Mouse (Mus musculus) stomach, embryonic 14.5 days (tissue): ENCODE data around the gene Ninl. TPM values are rescaled to one million over a fixed set of nuclear protein-coding genes. Genes with fewer than 3 reads are reported as not detected.

ENCODE experiments used
- polyA plus RNA-seq: library from polyadenylated mRNA; unstranded; fragments of >200 nt; fragmentation: Nextera tagmentation; extraction: Ambion mirVana; gene quantifications from 2 replicates; pipeline ENCODE4 v1.2.1, GENCODE M21; 2014

Gene Ninl
- polyA plus RNA-seq, 1 experiment from 2014 or later: 14.0 TPM

Other genes with a start within 250 kb of the Ninl start
- gene Abhd12, start 134.6 kb downstream of the Ninl start, polyA plus RNA-seq: 59.5 and 63.0 TPM in 2 replicates
- gene Gins1, start 134.0 kb downstream of the Ninl start, polyA plus RNA-seq: 43.5 and 44.8 TPM in 2 replicates
- gene Nanp, start within 50 bp of the Ninl start, polyA plus RNA-seq: 48.7 and 61.3 TPM in 2 replicates
- gene Gm14151, start 53.0 kb upstream of the Ninl start, polyA plus RNA-seq: not detected in 2 replicates
- gene Gm14147, start 58.9 kb upstream of the Ninl start, polyA plus RNA-seq: not detected in 2 replicates